Mouse (Mus musculus): ENCODE data around the gene Opcml. TPM values are rescaled to one million over a fixed set of nuclear protein-coding genes. Genes with fewer than 3 reads are reported as not detected.

The Opcml gene
- polyA plus RNA-seq, 1 experiment from 2014 or later: 2.9 TPM

GRCm38 (mm10) chr9:27871624-27872023 lies 81.0 kb downstream of the Opcml start:
- H3K9me3 ChIP-seq: no peaks in the 10 kb centered on the region
- H3K4me1 ChIP-seq: no peaks in the 10 kb centered on the region
- no peaks in the 10 kb centered on the region for H3K27me3 ChIP-seq
- no peak overlapping the region for H3K9ac ChIP-seq
- H3K4me3 ChIP-seq: no peak overlapping the region
- ATAC-seq (ENCODE audit: insufficient number of reproducible peaks, insufficient read depth, low FRiP score, low TSS enrichment, low read depth): no peak
- no peak overlapping the region for H3K4me2 ChIP-seq
- 53% methylated on average over 3 of the region's 3 CpGs for WGBS
- H3K36me3 ChIP-seq: no peaks in the 10 kb centered on the region
- H3K27ac ChIP-seq: no peak overlapping the region

- H3K9me3 ChIP-seq: no peaks in the 10 kb centered on the region
- H3K27ac ChIP-seq: no peak overlapping the region
- H3K4me3 ChIP-seq: no peak overlapping the region
- no peak for ATAC-seq (ENCODE audit: insufficient number of reproducible peaks, insufficient read depth, low FRiP score, low TSS enrichment, low read depth)
- no peak overlapping the region for H3K9ac ChIP-seq
- H3K4me1 ChIP-seq: no peaks in the 10 kb centered on the region
- no peak overlapping the region for H3K4me2 ChIP-seq
- H3K27me3 ChIP-seq: no peaks in the 10 kb centered on the region
- H3K36me3 ChIP-seq: no peaks in the 10 kb centered on the region
- 82% methylated on average over 5 of the region's 5 CpGs for WGBS
Measured at GRCm38 (mm10) chr9:27889636-27890035, 99.1 kb downstream of the Opcml start.

- Histone ChIP-seq H3K4me3 (no peak overlapping the region), H3K9me3 (no peaks in the 10 kb centered on the region), H3K27me3 (no peaks in the 10 kb centered on the region), H3K4me1 (no peaks in the 10 kb centered on the region), H3K4me2 (no peak overlapping the region), H3K36me3 (no peaks in the 10 kb centered on the region), H3K27ac (no peak overlapping the region), H3K9ac (no peak overlapping the region)
- no peak for ATAC-seq (ENCODE audit: insufficient number of reproducible peaks, insufficient read depth, low FRiP score, low TSS enrichment, low read depth)
- WGBS: 53% methylated on average over 3 of the region's 3 CpGs
Measured at GRCm38 (mm10) chr9:27917250-27917649, 126.7 kb downstream of the Opcml start.

GRCm38 (mm10) chr9:27923495-27923894 lies 132.9 kb downstream of the Opcml start:
- Histone ChIP-seq H3K4me3 (no peak overlapping the region), H3K4me2 (no peak overlapping the region), H3K9me3 (no peaks in the 10 kb centered on the region), H3K9ac (no peak overlapping the region), H3K27me3 (no peaks in the 10 kb centered on the region), H3K36me3 (no peaks in the 10 kb centered on the region), H3K4me1 (no peaks in the 10 kb centered on the region), H3K27ac (no peak overlapping the region)
- ATAC-seq (ENCODE audit: insufficient number of reproducible peaks, insufficient read depth, low FRiP score, low TSS enrichment, low read depth): no peak
- WGBS: 79% methylated on average over 1 of the region's 1 CpGs

- no peak for ATAC-seq (ENCODE audit: insufficient number of reproducible peaks, insufficient read depth, low FRiP score, low TSS enrichment, low read depth)
- H3K9me3 ChIP-seq: no peaks in the 10 kb centered on the region
- no peak overlapping the region for H3K9ac ChIP-seq
- no peaks in the 10 kb centered on the region for H3K4me1 ChIP-seq
- no peak overlapping the region for H3K4me3 ChIP-seq
- H3K36me3 ChIP-seq: no peaks in the 10 kb centered on the region
- H3K4me2 ChIP-seq: no peak overlapping the region
- 71% methylated on average over 4 of the region's 4 CpGs for WGBS
- no peak overlapping the region for H3K27ac ChIP-seq
- no peaks in the 10 kb centered on the region for H3K27me3 ChIP-seq
Measured at GRCm38 (mm10) chr9:27923945-27924825, 133.6 kb downstream of the Opcml start.

- Histone ChIP-seq H3K27ac (no peak overlapping the region), H3K4me3 (no peak overlapping the region), H3K4me1 (no peaks in the 10 kb centered on the region), H3K36me3 (no peaks in the 10 kb centered on the region), H3K27me3 (no peaks in the 10 kb centered on the region), H3K9me3 (no peaks in the 10 kb centered on the region), H3K4me2 (no peak overlapping the region), H3K9ac (no peak overlapping the region)
- 70% methylated on average over 2 of the region's 2 CpGs for WGBS
- no peak for ATAC-seq (ENCODE audit: insufficient number of reproducible peaks, insufficient read depth, low FRiP score, low TSS enrichment, low read depth)
Measured at GRCm38 (mm10) chr9:27925650-27926049, 135.1 kb downstream of the Opcml start.

GRCm38 (mm10) chr9:27937253-27937652 lies 146.7 kb downstream of the Opcml start:
- Histone ChIP-seq H3K27me3 (no peaks in the 10 kb centered on the region), H3K27ac (no peak overlapping the region), H3K4me2 (no peak overlapping the region), H3K4me3 (no peak overlapping the region), H3K9ac (no peak overlapping the region), H3K9me3 (no peaks in the 10 kb centered on the region), H3K36me3 (no peaks in the 10 kb centered on the region), H3K4me1 (no peaks in the 10 kb centered on the region)
- no peak for ATAC-seq (ENCODE audit: insufficient number of reproducible peaks, insufficient read depth, low FRiP score, low TSS enrichment, low read depth)

GRCm38 (mm10) chr9:27937660-27938059 lies 147.1 kb downstream of the Opcml start:
- Histone ChIP-seq H3K27ac (no peak overlapping the region), H3K36me3 (no peaks in the 10 kb centered on the region), H3K27me3 (no peaks in the 10 kb centered on the region), H3K4me3 (no peak overlapping the region), H3K4me1 (no peaks in the 10 kb centered on the region), H3K4me2 (no peak overlapping the region), H3K9ac (no peak overlapping the region), H3K9me3 (no peaks in the 10 kb centered on the region)
- WGBS: 84% methylated on average over 5 of the region's 5 CpGs
- ATAC-seq (ENCODE audit: insufficient number of reproducible peaks, insufficient read depth, low FRiP score, low TSS enrichment, low read depth): no peak

- Histone ChIP-seq H3K4me2 (no peak overlapping the region), H3K9ac (no peak overlapping the region), H3K4me1 (0 out of 2 replicates have a peak, but pooled peaks cover 3% of the 10 kb centered on the region), H3K27ac (no peak overlapping the region), H3K36me3 (no peaks in the 10 kb centered on the region), H3K4me3 (no peak overlapping the region), H3K27me3 (no peaks in the 10 kb centered on the region), H3K9me3 (no peaks in the 10 kb centered on the region)
- 73% methylated on average over 11 of the region's 11 CpGs for WGBS
- ATAC-seq (ENCODE audit: insufficient number of reproducible peaks, insufficient read depth, low FRiP score, low TSS enrichment, low read depth): no peak
Measured at GRCm38 (mm10) chr9:27945323-27946010, 154.9 kb downstream of the Opcml start.

GRCm38 (mm10) chr9:27951110-27951509 lies 160.5 kb downstream of the Opcml start:
- Histone ChIP-seq H3K4me1 (no peaks in the 10 kb centered on the region), H3K27me3 (no peaks in the 10 kb centered on the region), H3K27ac (no peak overlapping the region), H3K4me3 (no peak overlapping the region), H3K9me3 (no peaks in the 10 kb centered on the region), H3K36me3 (no peaks in the 10 kb centered on the region), H3K9ac (no peak overlapping the region), H3K4me2 (no peak overlapping the region)
- no peak for ATAC-seq (ENCODE audit: insufficient number of reproducible peaks, insufficient read depth, low FRiP score, low TSS enrichment, low read depth)
- 23% methylated on average over 5 of the region's 5 CpGs for WGBS

GRCm38 (mm10) chr9:27961682-27962081 lies 171.1 kb downstream of the Opcml start:
- Histone ChIP-seq H3K4me2 (no peak overlapping the region), H3K27me3 (no peaks in the 10 kb centered on the region), H3K9me3 (no peaks in the 10 kb centered on the region), H3K4me1 (no peaks in the 10 kb centered on the region), H3K9ac (no peak overlapping the region), H3K4me3 (no peak overlapping the region), H3K36me3 (no peaks in the 10 kb centered on the region), H3K27ac (no peak overlapping the region)
- no peak for ATAC-seq (ENCODE audit: insufficient number of reproducible peaks, insufficient read depth, low FRiP score, low TSS enrichment, low read depth)
- WGBS: 79% methylated on average over 3 of the region's 3 CpGs

GRCm38 (mm10) chr9:27963385-27963784 lies 172.8 kb downstream of the Opcml start:
- H3K4me2 ChIP-seq: no peak overlapping the region
- no peak overlapping the region for H3K4me3 ChIP-seq
- no peak for ATAC-seq (ENCODE audit: insufficient number of reproducible peaks, insufficient read depth, low FRiP score, low TSS enrichment, low read depth)
- H3K27ac ChIP-seq: no peak overlapping the region
- WGBS: 46% methylated on average over 2 of the region's 2 CpGs
- no peaks in the 10 kb centered on the region for H3K4me1 ChIP-seq
- H3K9ac ChIP-seq: no peak overlapping the region
- H3K9me3 ChIP-seq: no peaks in the 10 kb centered on the region
- no peaks in the 10 kb centered on the region for H3K36me3 ChIP-seq
- H3K27me3 ChIP-seq: no peaks in the 10 kb centered on the region
